Mouse (Mus musculus) cerebellum, adult 2 months (tissue): ENCODE data around the gene Dgkz.

Experiments
- CTCF ChIP-seq: fragments of 200-500 bp; IDR thresholded peaks from 2 replicates; pipeline ENCODE4 v1.5.1; 2011; ENCODE audit warnings: low read depth, mild to moderate bottlenecking, control low read depth, low read length, moderate library complexity, borderline replicate concordance; ENCODE audit not compliant: insufficient read depth
- POLR2A ChIP-seq: fragments of 200-500 bp; IDR thresholded peaks from 2 replicates; pipeline ENCODE4 v1.6.1; 2011; ENCODE audit warnings: low read length, control low read depth, borderline replicate concordance; ENCODE audit not compliant: insufficient read depth

DNA sequence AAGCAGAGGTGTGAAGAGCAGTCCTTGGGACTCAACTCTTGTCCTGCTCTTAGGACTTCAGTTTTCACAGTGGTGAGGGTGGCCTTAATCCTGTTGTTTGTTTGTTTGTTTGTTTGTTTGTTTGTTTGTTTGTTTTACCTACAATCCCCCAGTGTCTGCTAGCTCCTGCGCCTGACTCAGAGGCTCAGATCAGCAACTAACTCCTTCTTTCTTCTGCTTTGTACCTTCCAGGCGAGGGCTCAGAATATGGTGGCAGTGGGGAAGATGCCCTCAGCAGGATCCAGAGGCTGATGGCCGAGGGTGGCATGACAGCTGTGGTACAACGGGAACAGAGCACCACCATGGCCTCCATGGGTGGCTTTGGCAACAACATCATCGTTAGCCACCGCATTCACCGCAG, 58.6 kb downstream of the Dgkz start:
- TF ChIP-seq CTCF: no peak
- no peak for TF ChIP-seq POLR2A
